Mouse (Mus musculus): ENCODE results near the gene Krt33b. TPM values are rescaled to one million over a fixed set of nuclear protein-coding genes. Genes with fewer than 3 reads are reported as not detected.

Krt33b gene
- polyA plus RNA-seq, 1 experiment from 2014 or later: not detected

DNA sequence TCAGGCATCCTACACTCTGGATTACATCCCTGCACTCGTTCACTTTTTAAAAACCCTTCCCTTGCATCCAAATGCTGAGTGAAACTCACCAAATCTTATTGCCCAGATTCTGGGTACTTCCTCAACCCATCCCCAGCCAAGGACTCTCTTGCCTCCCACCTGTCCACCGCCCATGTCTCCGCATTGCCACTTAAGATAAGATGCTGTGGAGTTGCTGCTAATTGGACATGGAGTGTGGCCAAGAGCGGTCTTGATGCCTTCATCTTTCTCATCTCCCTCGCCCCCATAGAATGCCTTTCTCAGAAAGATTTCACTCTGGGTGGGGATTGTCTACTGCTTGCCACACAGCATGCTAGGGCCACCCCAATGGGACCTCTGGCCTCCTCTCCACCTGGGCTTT, 21.3 kb downstream of the Krt33b start:
- Histone ChIP-seq H3K27me3 (ENCODE audit: control insufficient read depth, insufficient read depth, low read length) (no peaks in the 10 kb centered on the region), H3K4me1 (ENCODE audit: control insufficient read depth, insufficient read depth, low read length) (no peaks in the 10 kb centered on the region), H3K4me2 (ENCODE audit: low read depth, low read length) (no peak overlapping the region), H3K27ac (replicated peaks; ENCODE audit: low read depth, low read length) (no peak overlapping the region), H3K4me3 (ENCODE audit: low read depth, low read length) (no peak overlapping the region), H3K9me3 (replicated peaks; ENCODE audit: control insufficient read depth, low read length) (no peaks in the 10 kb centered on the region), H3K36me3 (replicated peaks; ENCODE audit: control insufficient read depth, insufficient read depth, low read depth, low read length) (no peaks in the 10 kb centered on the region), H3K9ac (replicated peaks; ENCODE audit: low read length) (no peak overlapping the region)
- 84% methylated on average over 5 of the region's 5 CpGs for WGBS
- DNase-seq (ENCODE audit: low spot score) (no peak), ATAC-seq (replicated peaks; ENCODE audit: insufficient number of reproducible peaks, low FRiP score, low TSS enrichment, low read depth) (no peak)

- 59% methylated on average over 3 of the region's 3 CpGs for WGBS
- no peaks in the 10 kb centered on the region for H3K36me3 ChIP-seq (replicated peaks; ENCODE audit: control insufficient read depth, insufficient read depth, low read depth, low read length)
- no peak overlapping the region for H3K4me3 ChIP-seq (ENCODE audit: low read depth, low read length)
- no peak overlapping the region for H3K27ac ChIP-seq (replicated peaks; ENCODE audit: low read depth, low read length)
- no peaks in the 10 kb centered on the region for H3K9me3 ChIP-seq (replicated peaks; ENCODE audit: control insufficient read depth, low read length)
- DNase-seq (ENCODE audit: low spot score) (no peak), ATAC-seq (replicated peaks; ENCODE audit: insufficient number of reproducible peaks, low FRiP score, low TSS enrichment, low read depth) (no peak)
- no peak overlapping the region for H3K9ac ChIP-seq (replicated peaks; ENCODE audit: low read length)
- H3K4me1 ChIP-seq (ENCODE audit: control insufficient read depth, insufficient read depth, low read length): no peaks in the 10 kb centered on the region
- no peaks in the 10 kb centered on the region for H3K27me3 ChIP-seq (ENCODE audit: control insufficient read depth, insufficient read depth, low read length)
- no peak overlapping the region for H3K4me2 ChIP-seq (ENCODE audit: low read depth, low read length)
Measured at GRCm38 (mm10) chr11:100006624-100007023, 23.0 kb downstream of the Krt33b start.

- Histone ChIP-seq H3K4me2 (ENCODE audit: low read depth, low read length) (no peak overlapping the region), H3K9me3 (replicated peaks; ENCODE audit: control insufficient read depth, low read length) (no peaks in the 10 kb centered on the region), H3K27ac (replicated peaks; ENCODE audit: low read depth, low read length) (no peak overlapping the region), H3K9ac (replicated peaks; ENCODE audit: low read length) (no peak overlapping the region), H3K27me3 (ENCODE audit: control insufficient read depth, insufficient read depth, low read length) (no peaks in the 10 kb centered on the region), H3K4me1 (ENCODE audit: control insufficient read depth, insufficient read depth, low read length) (no peaks in the 10 kb centered on the region), H3K36me3 (replicated peaks; ENCODE audit: control insufficient read depth, insufficient read depth, low read depth, low read length) (no peaks in the 10 kb centered on the region), H3K4me3 (ENCODE audit: low read depth, low read length) (no peak overlapping the region)
- ATAC-seq (replicated peaks; ENCODE audit: insufficient number of reproducible peaks, low FRiP score, low TSS enrichment, low read depth) (no peak), DNase-seq (ENCODE audit: low spot score) (no peak)
- 89% methylated on average over 8 of the region's 8 CpGs for WGBS
Measured at GRCm38 (mm10) chr11:100005905-100006304, 23.8 kb downstream of the Krt33b start.

GRCm38 (mm10) chr11:100004846-100005245, 24.8 kb downstream of the Krt33b start:
- Histone ChIP-seq H3K9ac (replicated peaks; ENCODE audit: low read length) (no peak overlapping the region), H3K36me3 (replicated peaks; ENCODE audit: control insufficient read depth, insufficient read depth, low read depth, low read length) (no peaks in the 10 kb centered on the region), H3K4me1 (ENCODE audit: control insufficient read depth, insufficient read depth, low read length) (no peaks in the 10 kb centered on the region), H3K4me2 (ENCODE audit: low read depth, low read length) (no peak overlapping the region), H3K27ac (replicated peaks; ENCODE audit: low read depth, low read length) (no peak overlapping the region), H3K9me3 (replicated peaks; ENCODE audit: control insufficient read depth, low read length) (no peaks in the 10 kb centered on the region), H3K4me3 (ENCODE audit: low read depth, low read length) (no peak overlapping the region), H3K27me3 (ENCODE audit: control insufficient read depth, insufficient read depth, low read length) (no peaks in the 10 kb centered on the region)
- DNase-seq (ENCODE audit: low spot score) (peak; percentile 72), ATAC-seq (replicated peaks; ENCODE audit: insufficient number of reproducible peaks, low FRiP score, low TSS enrichment, low read depth) (no peak)
- 27% methylated on average over 6 of the region's 6 CpGs for WGBS

DNA sequence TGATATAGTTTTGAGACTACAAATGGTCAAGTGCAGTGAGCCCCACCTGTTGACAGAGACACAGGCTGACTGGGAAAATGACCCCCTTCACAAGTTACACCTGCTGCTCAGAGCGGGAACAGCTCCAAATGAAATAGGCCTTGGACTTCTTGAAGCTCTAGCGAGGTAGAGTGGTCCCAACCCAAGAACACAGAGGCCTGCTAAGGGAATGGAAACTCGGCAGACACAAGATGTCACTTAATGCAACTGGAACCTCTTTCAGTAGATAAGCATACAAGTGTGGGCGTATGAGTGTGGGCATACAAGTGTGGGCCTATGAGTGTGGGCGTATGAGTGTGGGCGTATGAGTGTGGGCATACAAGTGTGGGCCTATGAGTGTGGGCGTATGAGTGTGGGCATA, 30.6 kb downstream of the Krt33b start:
- no peak overlapping the region for H3K4me2 ChIP-seq (ENCODE audit: low read depth, low read length)
- H3K4me3 ChIP-seq (ENCODE audit: low read depth, low read length): no peak overlapping the region
- H3K9me3 ChIP-seq (replicated peaks; ENCODE audit: control insufficient read depth, low read length): no peaks in the 10 kb centered on the region
- DNase-seq (ENCODE audit: low spot score): no peak
- no peaks in the 10 kb centered on the region for H3K27me3 ChIP-seq (ENCODE audit: control insufficient read depth, insufficient read depth, low read length)
- ATAC-seq (replicated peaks; ENCODE audit: insufficient number of reproducible peaks, low FRiP score, low TSS enrichment, low read depth): no peak
- 92% methylated on average over 7 of the region's 7 CpGs for WGBS
- H3K27ac ChIP-seq (replicated peaks; ENCODE audit: low read depth, low read length): no peak overlapping the region
- H3K36me3 ChIP-seq (replicated peaks; ENCODE audit: control insufficient read depth, insufficient read depth, low read depth, low read length): no peaks in the 10 kb centered on the region
- H3K9ac ChIP-seq (replicated peaks; ENCODE audit: low read length): no peak overlapping the region
- H3K4me1 ChIP-seq (ENCODE audit: control insufficient read depth, insufficient read depth, low read length): no peaks in the 10 kb centered on the region

DNA sequence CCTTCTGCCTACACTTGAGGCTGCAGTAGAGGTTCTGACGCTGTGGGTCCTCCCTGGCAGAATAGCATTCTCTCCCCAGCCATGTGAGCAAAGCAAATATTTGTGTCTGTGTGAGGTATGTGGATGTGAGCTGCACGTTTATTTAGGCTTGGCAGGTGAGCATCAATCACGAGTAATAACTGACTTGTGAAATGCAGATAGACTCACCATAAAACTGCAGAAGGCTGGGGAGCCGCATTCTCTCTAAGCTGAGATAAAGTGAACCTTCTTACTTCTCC, 35.3 kb downstream of the Krt33b start:
- Histone ChIP-seq H3K4me1 (ENCODE audit: control insufficient read depth, insufficient read depth, low read length) (no peaks in the 10 kb centered on the region), H3K27ac (replicated peaks; ENCODE audit: low read depth, low read length) (no peak overlapping the region), H3K9ac (replicated peaks; ENCODE audit: low read length) (no peak overlapping the region), H3K9me3 (replicated peaks; ENCODE audit: control insufficient read depth, low read length) (no peaks in the 10 kb centered on the region), H3K36me3 (replicated peaks; ENCODE audit: control insufficient read depth, insufficient read depth, low read depth, low read length) (no peaks in the 10 kb centered on the region), H3K4me3 (ENCODE audit: low read depth, low read length) (no peak overlapping the region), H3K27me3 (ENCODE audit: control insufficient read depth, insufficient read depth, low read length) (0 out of 2 replicates have a peak, but pooled peaks cover 2% of the 10 kb centered on the region), H3K4me2 (ENCODE audit: low read depth, low read length) (no peak overlapping the region)
- DNase-seq (ENCODE audit: low spot score) (no peak), ATAC-seq (replicated peaks; ENCODE audit: insufficient number of reproducible peaks, low FRiP score, low TSS enrichment, low read depth) (no peak)
- WGBS: 73% methylated on average over 4 of the region's 4 CpGs

DNA sequence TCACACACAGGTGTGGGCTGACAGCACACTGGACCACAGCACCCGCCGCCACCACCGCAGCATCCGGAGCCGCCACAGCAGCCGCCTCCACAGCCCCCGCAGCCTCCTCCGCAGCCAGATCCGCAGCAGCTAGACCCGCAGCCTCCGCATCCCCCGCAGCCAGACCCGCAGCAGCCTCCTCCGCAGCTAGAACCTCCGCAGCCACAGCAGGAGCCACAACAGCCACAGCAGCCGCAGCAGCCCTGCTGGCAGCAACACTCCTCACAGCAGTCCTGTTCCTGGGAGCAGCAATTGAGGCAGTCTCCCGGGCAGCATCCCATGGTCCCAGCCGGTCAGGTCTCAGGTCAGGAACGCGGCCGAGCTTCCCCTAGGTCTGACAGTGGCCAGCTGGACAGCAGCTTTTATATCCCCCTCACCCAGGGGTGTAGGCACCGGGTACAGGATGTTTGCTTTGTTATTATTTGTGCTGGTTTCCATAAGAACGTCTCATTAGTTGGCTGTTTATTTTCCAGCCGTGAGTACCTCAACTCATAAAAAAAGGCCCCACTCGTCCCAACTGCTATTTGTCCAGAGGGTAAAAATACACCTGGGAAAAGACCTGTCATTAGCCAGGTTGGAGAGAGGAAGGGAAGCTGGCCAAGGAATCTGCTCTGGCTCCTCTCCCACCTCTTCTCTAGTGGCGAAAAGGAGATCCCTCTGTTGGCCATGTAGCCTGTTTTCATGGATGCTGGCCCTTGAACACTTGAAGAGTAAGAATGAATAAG, 35.9 kb downstream of the Krt33b start, which contains the start of gene Krtap17-1:
Gene Krtap17-1 (minus strand): TSS at position 375 of the 764 bp plus-strand sequence.
- ATAC-seq (replicated peaks; ENCODE audit: insufficient number of reproducible peaks, low FRiP score, low TSS enrichment, low read depth) (no peak), DNase-seq (ENCODE audit: low spot score) (no peak)
- H3K4me1 ChIP-seq (ENCODE audit: control insufficient read depth, insufficient read depth, low read length): no peaks in the 10 kb centered on the region
- 26% methylated on average over 26 of the region's 26 CpGs for WGBS
- no peaks in the 10 kb centered on the region for H3K9me3 ChIP-seq (replicated peaks; ENCODE audit: control insufficient read depth, low read length)
- 0 out of 2 replicates have a peak, but pooled peaks cover 2% of the 10 kb centered on the region for H3K27me3 ChIP-seq (ENCODE audit: control insufficient read depth, insufficient read depth, low read length)
- peak within 1 kb of the TSS; percentile 25; the same call in 1 of the 2 replicates for H3K9ac ChIP-seq (replicated peaks; ENCODE audit: low read length)
- H3K4me3 ChIP-seq (ENCODE audit: low read depth, low read length): no peak within 1 kb of the TSS
- no peak within 1 kb of the TSS for H3K27ac ChIP-seq (replicated peaks; ENCODE audit: low read depth, low read length)
- no peaks in the 10 kb centered on the region for H3K36me3 ChIP-seq (replicated peaks; ENCODE audit: control insufficient read depth, insufficient read depth, low read depth, low read length)
- peak within 1 kb of the TSS; percentile 21 for H3K4me2 ChIP-seq (ENCODE audit: low read depth, low read length)

DNA sequence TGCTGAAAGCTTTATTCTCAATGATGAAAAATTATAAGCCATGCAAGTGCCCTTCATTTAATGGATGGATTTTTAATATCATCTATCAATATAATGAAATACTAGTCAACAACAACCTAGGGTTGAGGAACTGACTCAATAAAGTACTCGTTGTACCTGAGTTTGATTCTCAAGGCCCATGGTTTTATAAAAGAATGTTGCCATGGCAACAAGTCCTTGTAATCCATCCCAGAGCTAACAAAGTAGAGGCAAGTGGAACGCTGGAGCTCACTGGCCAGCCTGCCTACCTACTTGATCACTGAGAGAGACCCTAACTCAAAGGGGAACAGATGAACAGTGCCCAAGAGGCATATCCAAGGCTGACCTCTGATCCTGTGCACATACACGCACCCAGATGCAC, 39.1 kb downstream of the Krt33b start:
- no peak overlapping the region for H3K9ac ChIP-seq (replicated peaks; ENCODE audit: low read length)
- H3K9me3 ChIP-seq (replicated peaks; ENCODE audit: control insufficient read depth, low read length): no peaks in the 10 kb centered on the region
- no peak overlapping the region for H3K4me3 ChIP-seq (ENCODE audit: low read depth, low read length)
- no peak overlapping the region for H3K4me2 ChIP-seq (ENCODE audit: low read depth, low read length)
- no peak overlapping the region for H3K27ac ChIP-seq (replicated peaks; ENCODE audit: low read depth, low read length)
- WGBS: 81% methylated on average over 3 of the region's 3 CpGs
- DNase-seq (ENCODE audit: low spot score) (no peak), ATAC-seq (replicated peaks; ENCODE audit: insufficient number of reproducible peaks, low FRiP score, low TSS enrichment, low read depth) (no peak)
- H3K27me3 ChIP-seq (ENCODE audit: control insufficient read depth, insufficient read depth, low read length): 0 out of 2 replicates have a peak, but pooled peaks cover 2% of the 10 kb centered on the region
- no peaks in the 10 kb centered on the region for H3K36me3 ChIP-seq (replicated peaks; ENCODE audit: control insufficient read depth, insufficient read depth, low read depth, low read length)
- H3K4me1 ChIP-seq (ENCODE audit: control insufficient read depth, insufficient read depth, low read length): no peaks in the 10 kb centered on the region

Measured in embryonic facial prominence, embryonic 11.5 days (tissue).